Mouse (Mus musculus): Measurements from ENCODE around the gene Pakap. TPM values are rescaled to one million over a fixed set of nuclear protein-coding genes. Genes with fewer than 3 reads are reported as not detected.

Gene Pakap
- polyA plus RNA-seq, 1 experiment from 2014 or later: 1.7 TPM

- Histone ChIP-seq H3K4me1 (ENCODE audit: control insufficient read depth, low read depth, low read length) (no peaks in the 10 kb centered on the region), H3K9ac (ENCODE audit: low read depth, low read length) (no peak overlapping the region), H3K4me2 (ENCODE audit: low read depth, low read length) (no peak overlapping the region), H3K27ac (ENCODE audit: low read length) (no peak overlapping the region), H3K36me3 (ENCODE audit: control insufficient read depth, insufficient read depth) (no peaks in the 10 kb centered on the region), H3K27me3 (ENCODE audit: control insufficient read depth, insufficient read depth, low read depth, low read length) (no peaks in the 10 kb centered on the region), H3K4me3 (ENCODE audit: low read depth, low read length) (no peak overlapping the region), H3K9me3 (replicated peaks; ENCODE audit: control insufficient read depth, low read length) (no peaks in the 10 kb centered on the region)
- 30% methylated on average over 1 of the region's 1 CpGs for WGBS (ENCODE audit: insufficient replicate concordance)
- no peak for ATAC-seq (ENCODE audit: low read depth)
These were observed 196.9 kb downstream of the Pakap start for GRCm38 (mm10) chr4:57764926-57765325.

- Histone ChIP-seq H3K9me3 (replicated peaks; ENCODE audit: control insufficient read depth, low read length) (no peaks in the 10 kb centered on the region), H3K4me3 (ENCODE audit: low read depth, low read length) (no peak overlapping the region), H3K9ac (ENCODE audit: low read depth, low read length) (no peak overlapping the region), H3K27me3 (ENCODE audit: control insufficient read depth, insufficient read depth, low read depth, low read length) (no peaks in the 10 kb centered on the region), H3K4me2 (ENCODE audit: low read depth, low read length) (no peak overlapping the region), H3K4me1 (ENCODE audit: control insufficient read depth, low read depth, low read length) (no peaks in the 10 kb centered on the region), H3K36me3 (ENCODE audit: control insufficient read depth, insufficient read depth) (no peaks in the 10 kb centered on the region), H3K27ac (ENCODE audit: low read length) (no peak overlapping the region)
- ATAC-seq (ENCODE audit: low read depth): no peak
- WGBS (ENCODE audit: insufficient replicate concordance): 53% methylated on average over 4 of the region's 4 CpGs
These were observed 197.8 kb downstream of the Pakap start for GRCm38 (mm10) chr4:57765806-57766205.

GRCm38 (mm10) chr4:57769007-57769406 lies 201.0 kb downstream of the Pakap start:
- no peak overlapping the region for H3K9ac ChIP-seq (ENCODE audit: low read depth, low read length)
- H3K27ac ChIP-seq (ENCODE audit: low read length): no peak overlapping the region
- H3K27me3 ChIP-seq (ENCODE audit: control insufficient read depth, insufficient read depth, low read depth, low read length): no peaks in the 10 kb centered on the region
- no peaks in the 10 kb centered on the region for H3K9me3 ChIP-seq (replicated peaks; ENCODE audit: control insufficient read depth, low read length)
- WGBS (ENCODE audit: insufficient replicate concordance): 78% methylated on average over 3 of the region's 3 CpGs
- H3K36me3 ChIP-seq (ENCODE audit: control insufficient read depth, insufficient read depth): no peaks in the 10 kb centered on the region
- ATAC-seq (ENCODE audit: low read depth): no peak
- no peak overlapping the region for H3K4me3 ChIP-seq (ENCODE audit: low read depth, low read length)
- H3K4me2 ChIP-seq (ENCODE audit: low read depth, low read length): no peak overlapping the region
- no peaks in the 10 kb centered on the region; the same call in 1 of the 2 replicates for H3K4me1 ChIP-seq (ENCODE audit: control insufficient read depth, low read depth, low read length)

- H3K4me1 ChIP-seq (ENCODE audit: control insufficient read depth, low read depth, low read length): no peaks in the 10 kb centered on the region; the same call in none of the 2 replicates
- H3K9me3 ChIP-seq (replicated peaks; ENCODE audit: control insufficient read depth, low read length): no peaks in the 10 kb centered on the region
- WGBS (ENCODE audit: insufficient replicate concordance): 63% methylated on average over 4 of the region's 4 CpGs
- ATAC-seq (ENCODE audit: low read depth): no peak
- H3K4me2 ChIP-seq (ENCODE audit: low read depth, low read length): no peak overlapping the region
- H3K36me3 ChIP-seq (ENCODE audit: control insufficient read depth, insufficient read depth): no peaks in the 10 kb centered on the region
- H3K4me3 ChIP-seq (ENCODE audit: low read depth, low read length): no peak overlapping the region
- H3K27ac ChIP-seq (ENCODE audit: low read length): no peak overlapping the region
- H3K9ac ChIP-seq (ENCODE audit: low read depth, low read length): no peak overlapping the region
- no peaks in the 10 kb centered on the region for H3K27me3 ChIP-seq (ENCODE audit: control insufficient read depth, insufficient read depth, low read depth, low read length)
These were observed 202.3 kb downstream of the Pakap start for GRCm38 (mm10) chr4:57770185-57770823.

- Histone ChIP-seq H3K36me3 (ENCODE audit: control insufficient read depth, insufficient read depth) (no peaks in the 10 kb centered on the region), H3K4me3 (ENCODE audit: low read depth, low read length) (no peak overlapping the region), H3K9ac (ENCODE audit: low read depth, low read length) (no peak overlapping the region), H3K9me3 (replicated peaks; ENCODE audit: control insufficient read depth, low read length) (no peaks in the 10 kb centered on the region), H3K27ac (ENCODE audit: low read length) (no peak overlapping the region), H3K27me3 (ENCODE audit: control insufficient read depth, insufficient read depth, low read depth, low read length) (no peaks in the 10 kb centered on the region), H3K4me1 (ENCODE audit: control insufficient read depth, low read depth, low read length) (no peaks in the 10 kb centered on the region; the same call in none of the 2 replicates), H3K4me2 (ENCODE audit: low read depth, low read length) (no peak overlapping the region)
- WGBS (ENCODE audit: insufficient replicate concordance): 77% methylated on average over 2 of the region's 2 CpGs
- no peak for ATAC-seq (ENCODE audit: low read depth)
These were observed 203.7 kb downstream of the Pakap start for GRCm38 (mm10) chr4:57771558-57772219.

GRCm38 (mm10) chr4:57772851-57773510 lies 205.0 kb downstream of the Pakap start:
- ATAC-seq (ENCODE audit: low read depth): peak; percentile 30; the same call in 1 of the 2 replicates
- H3K4me3 ChIP-seq (ENCODE audit: low read depth, low read length): no peak overlapping the region
- no peaks in the 10 kb centered on the region for H3K36me3 ChIP-seq (ENCODE audit: control insufficient read depth, insufficient read depth)
- no peaks in the 10 kb centered on the region; the same call in none of the 2 replicates for H3K4me1 ChIP-seq (ENCODE audit: control insufficient read depth, low read depth, low read length)
- H3K27me3 ChIP-seq (ENCODE audit: control insufficient read depth, insufficient read depth, low read depth, low read length): no peaks in the 10 kb centered on the region
- H3K4me2 ChIP-seq (ENCODE audit: low read depth, low read length): no peak overlapping the region
- no peaks in the 10 kb centered on the region for H3K9me3 ChIP-seq (replicated peaks; ENCODE audit: control insufficient read depth, low read length)
- WGBS (ENCODE audit: insufficient replicate concordance): 13% methylated on average over 11 of the region's 11 CpGs
- no peak overlapping the region for H3K27ac ChIP-seq (ENCODE audit: low read length)
- H3K9ac ChIP-seq (ENCODE audit: low read depth, low read length): no peak overlapping the region

GRCm38 (mm10) chr4:57774517-57774916 lies 206.5 kb downstream of the Pakap start:
- no peaks in the 10 kb centered on the region for H3K36me3 ChIP-seq (ENCODE audit: control insufficient read depth, insufficient read depth)
- ATAC-seq (ENCODE audit: low read depth): peak; percentile 67
- no peak overlapping the region for H3K4me2 ChIP-seq (ENCODE audit: low read depth, low read length)
- H3K9me3 ChIP-seq (replicated peaks; ENCODE audit: control insufficient read depth, low read length): no peaks in the 10 kb centered on the region
- H3K4me3 ChIP-seq (ENCODE audit: low read depth, low read length): no peak overlapping the region
- no peak overlapping the region for H3K9ac ChIP-seq (ENCODE audit: low read depth, low read length)
- no peaks in the 10 kb centered on the region; the same call in none of the 2 replicates for H3K4me1 ChIP-seq (ENCODE audit: control insufficient read depth, low read depth, low read length)
- H3K27ac ChIP-seq (ENCODE audit: low read length): no peak overlapping the region
- 26% methylated on average over 4 of the region's 4 CpGs for WGBS (ENCODE audit: insufficient replicate concordance)
- no peaks in the 10 kb centered on the region for H3K27me3 ChIP-seq (ENCODE audit: control insufficient read depth, insufficient read depth, low read depth, low read length)

- Histone ChIP-seq H3K4me3 (ENCODE audit: low read depth, low read length) (no peak overlapping the region), H3K27ac (ENCODE audit: low read length) (no peak overlapping the region), H3K9me3 (replicated peaks; ENCODE audit: control insufficient read depth, low read length) (no peaks in the 10 kb centered on the region), H3K4me1 (ENCODE audit: control insufficient read depth, low read depth, low read length) (no peaks in the 10 kb centered on the region; the same call in none of the 2 replicates), H3K27me3 (ENCODE audit: control insufficient read depth, insufficient read depth, low read depth, low read length) (peaks cover 2% of the 10 kb centered on the region), H3K4me2 (ENCODE audit: low read depth, low read length) (no peak overlapping the region), H3K9ac (ENCODE audit: low read depth, low read length) (no peak overlapping the region), H3K36me3 (ENCODE audit: control insufficient read depth, insufficient read depth) (no peaks in the 10 kb centered on the region)
- ATAC-seq (ENCODE audit: low read depth): no peak
These were observed 207.6 kb downstream of the Pakap start for GRCm38 (mm10) chr4:57775582-57775981.

- H3K27ac ChIP-seq (ENCODE audit: low read length): no peak overlapping the region
- no peak for ATAC-seq (ENCODE audit: low read depth)
- H3K4me1 ChIP-seq (ENCODE audit: control insufficient read depth, low read depth, low read length): peaks cover 7% of the 10 kb centered on the region
- no peak overlapping the region for H3K4me3 ChIP-seq (ENCODE audit: low read depth, low read length)
- no peaks in the 10 kb centered on the region for H3K9me3 ChIP-seq (replicated peaks; ENCODE audit: control insufficient read depth, low read length)
- WGBS (ENCODE audit: insufficient replicate concordance): 36% methylated on average over 4 of the region's 4 CpGs
- H3K27me3 ChIP-seq (ENCODE audit: control insufficient read depth, insufficient read depth, low read depth, low read length): peaks cover 35% of the 10 kb centered on the region
- H3K4me2 ChIP-seq (ENCODE audit: low read depth, low read length): no peak overlapping the region
- no peaks in the 10 kb centered on the region for H3K36me3 ChIP-seq (ENCODE audit: control insufficient read depth, insufficient read depth)
- no peak overlapping the region for H3K9ac ChIP-seq (ENCODE audit: low read depth, low read length)
These were observed 212.4 kb downstream of the Pakap start for GRCm38 (mm10) chr4:57780403-57780802.

All from liver, embryonic 16.5 days (tissue).